ENCODE assay signal across 8 mouse cellular contexts in the genomic region with DNA sequence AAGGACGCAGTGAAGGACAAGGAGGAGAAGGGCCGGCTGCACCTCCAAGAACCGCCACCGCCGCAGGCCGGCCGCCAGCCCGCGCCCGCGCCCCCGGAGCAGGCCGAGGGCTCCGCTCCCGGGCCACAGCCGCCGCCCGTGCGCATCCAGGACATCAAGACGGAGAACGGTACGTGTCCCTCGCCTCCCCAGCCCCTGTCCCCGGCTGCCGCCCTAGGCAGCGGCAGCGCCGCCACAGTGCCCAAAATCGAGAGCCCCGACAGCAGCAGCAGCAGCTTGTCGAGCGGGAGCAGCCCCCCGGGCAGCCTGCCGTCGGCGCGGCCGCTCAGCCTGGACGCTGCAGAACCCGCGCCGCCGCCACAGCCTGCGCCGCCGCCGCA. TPM values are rescaled to one million over a fixed set of nuclear protein-coding genes. Genes with fewer than 3 reads are reported as not detected.
A peak's percentile ranks its signal among the peaks of the same experiment; 100 is the strongest.
DNase-seq lines count a peak whose midpoint lies in the region; ATAC-seq and TF ChIP-seq lines count a peak whose summit lies in the region.

No protein-coding gene starts in this region.

- H3K36me3 ChIP-seq in heart, embryonic 10.5 days: peaks cover 10% of the 10 kb centered on the region
- no peaks in the 10 kb centered on the region for H3K36me3 ChIP-seq in E14TG2a.4 (ENCODE audit: insufficient read depth, low read length)
- no peaks in the 10 kb centered on the region for H3K36me3 ChIP-seq in forebrain, embryonic 11.5 days (ENCODE audit: control insufficient read depth, insufficient read depth, low read length)
- peaks cover 6% of the 10 kb centered on the region; the same call in 1 of the 2 replicates for H3K36me3 ChIP-seq in limb, embryonic 13.5 days
- no peaks in the 10 kb centered on the region for H3K36me3 ChIP-seq in stomach, postnatal 0 days (ENCODE audit: control insufficient read depth, insufficient read depth, low read length)

- H3K4me1 ChIP-seq in heart, embryonic 10.5 days: peaks cover 49% of the 10 kb centered on the region
- H3K4me1 ChIP-seq in E14TG2a.4 (replicated peaks; ENCODE audit: low read depth, low read length): peaks cover 28% of the 10 kb centered on the region
- peaks cover 21% of the 10 kb centered on the region for H3K4me1 ChIP-seq in forebrain, embryonic 11.5 days (replicated peaks; ENCODE audit: control insufficient read depth, insufficient read depth, low read length)
- peaks cover 29% of the 10 kb centered on the region for H3K4me1 ChIP-seq in limb, embryonic 13.5 days
- 0 out of 2 replicates have a peak, but pooled peaks cover 2% of the 10 kb centered on the region for H3K4me1 ChIP-seq in stomach, postnatal 0 days (replicated peaks; ENCODE audit: control insufficient read depth, insufficient read depth)

- ATAC-seq in forebrain, embryonic 11.5 days (replicated peaks; ENCODE audit: low FRiP score): no peak
- no peak for ATAC-seq in limb, embryonic 13.5 days (ENCODE audit: low FRiP score, low read depth)
- no peak for ATAC-seq in stomach, postnatal 0 days (ENCODE audit: low FRiP score, low TSS enrichment)

- H3K4me3 ChIP-seq in heart, embryonic 10.5 days: peak overlapping the region; percentile 82
- peak overlapping the region; percentile 74 for H3K4me3 ChIP-seq in E14TG2a.4 (replicated peaks; ENCODE audit: low read length)
- H3K4me3 ChIP-seq in forebrain, embryonic 11.5 days (ENCODE audit: low read depth, low read length): peak overlapping the region; percentile 48
- peak overlapping the region; percentile 78 for H3K4me3 ChIP-seq in limb, embryonic 13.5 days
- peak overlapping the region; percentile 54 for H3K4me3 ChIP-seq in stomach, postnatal 0 days (ENCODE audit: low read depth, low read length)

- H3K27ac ChIP-seq in heart, embryonic 10.5 days: peak overlapping the region; percentile 95
- H3K27ac ChIP-seq in forebrain, embryonic 11.5 days (ENCODE audit: low read depth, low read length): peak overlapping the region; percentile 64
- H3K27ac ChIP-seq in limb, embryonic 13.5 days: peak overlapping the region; percentile 99
- H3K27ac ChIP-seq in stomach, postnatal 0 days (replicated peaks): no peak overlapping the region

- TF ChIP-seq EP300 in stomach, postnatal 0 days (optimal IDR thresholded peaks at IDR 0.05): no peak

- peak; percentile 80 for DNase-seq in heart, embryonic 10.5 days (ENCODE audit: low spot score)
- DNase-seq in heart, adult 9 months (ENCODE audit: low spot score in 2 of 2): no peak
- DNase-seq in forebrain, embryonic 11.5 days (ENCODE audit: low spot score): peak; percentile 75
- DNase-seq in stomach, postnatal 0 days (ENCODE audit: low spot score): peak; percentile 32
- DNase-seq in urinary bladder, postnatal 10 days (ENCODE audit: low spot score): no peak
- no peak for DNase-seq in embryo, embryonic 11 days

- H3K9me3 ChIP-seq in heart, embryonic 10.5 days: no peaks in the 10 kb centered on the region
- no peaks in the 10 kb centered on the region for H3K9me3 ChIP-seq in E14TG2a.4 (ENCODE audit: low read length)
- no peaks in the 10 kb centered on the region for H3K9me3 ChIP-seq in forebrain, embryonic 11.5 days (ENCODE audit: control insufficient read depth, low read length)
- no peaks in the 10 kb centered on the region for H3K9me3 ChIP-seq in limb, embryonic 13.5 days
- no peaks in the 10 kb centered on the region for H3K9me3 ChIP-seq in stomach, postnatal 0 days (ENCODE audit: control insufficient read depth, low read length)

- no peak for TF ChIP-seq CTCF in E14TG2a.4 (conservative IDR thresholded peaks at IDR 0.05; ENCODE audit: low read length)
- TF ChIP-seq CTCF in stomach, postnatal 0 days (IDR thresholded peaks at IDR 0.05; ENCODE audit: low read depth): no peak

- H3K4me2 ChIP-seq in forebrain, embryonic 11.5 days (ENCODE audit: low read depth, low read length, severe bottlenecking): peak overlapping the region; percentile 87; the same call in 1 of the 2 replicates
- H3K4me2 ChIP-seq in limb, embryonic 13.5 days (replicated peaks): peak overlapping the region; percentile 82
- peak overlapping the region; percentile 89 for H3K4me2 ChIP-seq in stomach, postnatal 0 days (replicated peaks; ENCODE audit: low read depth)

- whole genome bisulfite sequencing in heart, embryonic 10.5 days: under 1% methylated on average over 40 of the region's 47 CpGs
- WGBS in forebrain, embryonic 11.5 days: under 1% methylated on average over 45 of the region's 47 CpGs
- WGBS in limb, embryonic 13.5 days: under 1% methylated on average over 44 of the region's 47 CpGs
- WGBS in stomach, postnatal 0 days: under 1% methylated on average over 41 of the region's 47 CpGs

- H3K9ac ChIP-seq in forebrain, embryonic 11.5 days (ENCODE audit: low read length): peak overlapping the region; percentile 62
- H3K9ac ChIP-seq in limb, embryonic 13.5 days: peak overlapping the region; percentile 98
- peak overlapping the region; percentile 58; the same call in 1 of the 2 replicates for H3K9ac ChIP-seq in stomach, postnatal 0 days (ENCODE audit: low read length)

- H3K27me3 ChIP-seq in heart, embryonic 10.5 days (ENCODE audit: insufficient read depth, poor library complexity, severe bottlenecking): peaks cover 79% of the 10 kb centered on the region
- peaks cover 91% of the 10 kb centered on the region for H3K27me3 ChIP-seq in E14TG2a.4 (ENCODE audit: insufficient read depth, low read length)
- peaks cover 84% of the 10 kb centered on the region for H3K27me3 ChIP-seq in forebrain, embryonic 11.5 days (ENCODE audit: control insufficient read depth, insufficient read depth, low read length)
- peaks cover 81% of the 10 kb centered on the region for H3K27me3 ChIP-seq in limb, embryonic 13.5 days
- peaks cover 12% of the 10 kb centered on the region; the same call in 1 of the 2 replicates for H3K27me3 ChIP-seq in stomach, postnatal 0 days (ENCODE audit: control insufficient read depth, insufficient read depth, low read length)

RNA-seq across cellular contexts. Expression of gene Foxc1, which starts 1.3 kb away (rescaled TPM):
- 1.4 and 2.0 TPM in 2 replicates for polyA plus RNA-seq in heart, embryonic 10.5 days (2016; fragmentation: Nextera tagmentation; extraction: Ambion mirVana)
- 5.0 and 5.5 TPM in 2 replicates for polyA plus RNA-seq in forebrain, embryonic 11.5 days (2014; fragmentation: Nextera tagmentation; extraction: Ambion mirVana)
- polyA plus RNA-seq in limb, embryonic 13.5 days (2015; fragmentation: Nextera tagmentation; extraction: Ambion mirVana): 5.1 and 6.8 TPM in 2 replicates
- polyA plus RNA-seq in stomach, postnatal 0 days (2015; fragmentation: Nextera tagmentation; extraction: Ambion mirVana): 0.13 and 0.15 TPM in 2 replicates

Comparison
In these comparisons a context has a peak if more than half of its experiments do, and no peak if none do; other contexts are left out.
1. DNase-seq: peak in heart, embryonic 10.5 days (single experiment), forebrain, embryonic 11.5 days (single experiment) and stomach, postnatal 0 days (single experiment); none in heart, adult 9 months (0 of 2), urinary bladder, postnatal 10 days (single experiment) and embryo, embryonic 11 days (single experiment).
2. Peak in every context shown above with its lines, with median percentiles within 50 percentile points of each other: H3K4me3 ChIP-seq, H3K4me2 ChIP-seq and H3K9ac ChIP-seq.